Mouse (Mus musculus) spleen, adult 2 months (tissue): ENCODE measurements at regions not wholly inside any gene's neighbourhood (a gene's known extent, or its start where the extent isn't known, plus 50 kb on each side); places are given as distances from the start of the nearest gene placed in this dataset.

Experiments
- CTCF ChIP-seq: fragments of 200-500 bp; IDR thresholded peaks from 2 replicates; pipeline ENCODE4 v1.5.1; 2011; ENCODE audit warnings: mild to moderate bottlenecking, inconsistent platforms; ENCODE audit not compliant: insufficient read depth, insufficient read length, insufficient replicate concordance; ENCODE audit errors: extremely low read depth
- POLR2A ChIP-seq: fragments of 200-500 bp; IDR thresholded peaks from 2 replicates; pipeline ENCODE4 v1.6.1; 2011; ENCODE audit warnings: low read depth, low read length, inconsistent platforms

- no peak for TF ChIP-seq POLR2A
- no peak for TF ChIP-seq CTCF
Observed at GRCm38 (mm10) chr4:93793104-93793503, 457.8 kb upstream of the Tusc1 start.
